In the genomic region with DNA sequence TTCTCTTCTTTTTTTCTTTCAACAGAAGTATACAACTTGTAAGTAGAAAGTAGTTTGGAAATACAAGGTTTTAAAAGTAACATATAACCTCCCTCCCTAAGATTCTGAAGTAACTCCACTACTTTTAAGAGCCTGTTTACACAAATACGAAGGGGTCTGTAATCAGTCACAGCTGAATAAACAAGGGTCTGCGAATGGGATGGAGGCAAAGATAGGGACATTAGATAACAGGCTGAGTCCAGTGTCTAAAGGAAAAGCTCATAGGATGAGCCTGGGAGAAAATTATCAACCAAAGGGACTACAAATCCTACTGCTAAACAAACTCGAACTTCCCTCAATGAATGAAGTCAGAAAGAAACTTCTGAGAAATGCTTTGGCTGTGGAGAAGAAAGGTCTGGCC, we compare ENCODE assay signal across 20 mouse cellular contexts.
"Had no signal": no experiment of that assay in that cellular context is flagged by ENCODE, and none has a peak within 500 bp of the region (broad histone marks: within the 10 kb centered on the region; RNA-seq: fewer than 3 reads in every experiment).

No protein-coding gene starts in this region.

- H3K9ac ChIP-seq: lung, embryonic 15.5 days; midbrain, embryonic 12.5 days; neural tube, embryonic 13.5 days; neural tube, embryonic 15.5 days had no signal

- H3K27me3 ChIP-seq: lung, embryonic 15.5 days; midbrain, embryonic 12.5 days; neural tube, embryonic 13.5 days; neural tube, embryonic 15.5 days had no signal

- H3K36me3 ChIP-seq: lung, embryonic 15.5 days had no signal

- H3K4me1 ChIP-seq: neural tube, embryonic 13.5 days; neural tube, embryonic 15.5 days had no signal

- DNase-seq: lung, adult 18-20 months; lung, postnatal 14 days; lung, postnatal 36 days; midbrain, embryonic 14.5 days; retina, postnatal 1 day; right cerebral cortex, adult 18-20 months; right cerebral cortex, postnatal 25 days; right cerebral cortex, postnatal 4 days; spleen, adult 18-20 months; thymus, adult 18-20 months; thymus, postnatal 14 days; thymus, postnatal 36 days had no signal

- H3K4me3 ChIP-seq: lung, embryonic 15.5 days; midbrain, embryonic 10.5 days; midbrain, embryonic 12.5 days; myocyte; neural tube, embryonic 13.5 days; neural tube, embryonic 15.5 days had no signal

- ATAC-seq: lung, postnatal 0 days; midbrain, embryonic 16.5 days had no signal

- H3K27ac ChIP-seq: lung, embryonic 15.5 days; midbrain, embryonic 10.5 days; midbrain, embryonic 12.5 days; neural tube, embryonic 13.5 days; neural tube, embryonic 15.5 days had no signal

- H3K9me3 ChIP-seq: lung, embryonic 15.5 days; midbrain, embryonic 10.5 days; midbrain, embryonic 12.5 days; neural tube, embryonic 13.5 days; neural tube, embryonic 15.5 days had no signal

- H3K4me2 ChIP-seq: lung, embryonic 15.5 days; midbrain, embryonic 12.5 days; neural tube, embryonic 13.5 days; neural tube, embryonic 15.5 days had no signal
